Mouse (Mus musculus) large intestine, adult 2 months (tissue): ENCODE results near the gene Tmem151a. TPM values are rescaled to one million over a fixed set of nuclear protein-coding genes. Genes with fewer than 3 reads are reported as not detected.

Source experiments
- polyA plus RNA-seq: library from polyadenylated mRNA; depleted of rRNA; stranded (reverse); fragments of >200 nt; gene quantifications from 2 replicates; pipeline ENCODE4 v1.2.3, GENCODE M21; 2012; rRNA removed

Tmem151a gene
- polyA plus RNA-seq, 1 experiment = 2.0 TPM

Other genes starting within 250 kb of the Tmem151a start
- gene Ccs, start 246.2 kb downstream of the Tmem151a start, polyA plus RNA-seq = 42.6 and 46.5 TPM in 2 replicates
- 0.09 and 0.19 TPM in 2 replicates for gene Ccdc87, start 246.2 kb downstream of the Tmem151a start, polyA plus RNA-seq
- gene Ctsf, start 230.4 kb downstream of the Tmem151a start, polyA plus RNA-seq = 12.1 and 13.7 TPM in 2 replicates
- gene Actn3, start 207.6 kb downstream of the Tmem151a start, polyA plus RNA-seq = 0.40 and 0.66 TPM in 2 replicates
- 14.8 and 20.9 TPM in 2 replicates for gene Zdhhc24, start 206.9 kb downstream of the Tmem151a start, polyA plus RNA-seq
- 1.3 and 1.5 TPM in 2 replicates for gene Bbs1, start 178.9 kb downstream of the Tmem151a start, polyA plus RNA-seq
- gene Dpp3, start 157.2 kb downstream of the Tmem151a start, polyA plus RNA-seq = 126 and 154 TPM in 2 replicates
- 1.1 and 1.5 TPM in 2 replicates for gene Peli3, start 142.4 kb downstream of the Tmem151a start, polyA plus RNA-seq
- gene Mrpl11, start 123.4 kb downstream of the Tmem151a start, polyA plus RNA-seq = 32.3 and 36.2 TPM in 2 replicates
- 1.4 and 1.6 TPM in 2 replicates for gene Npas4, start 95.2 kb downstream of the Tmem151a start, polyA plus RNA-seq
- gene Slc29a2, start 61.7 kb downstream of the Tmem151a start, polyA plus RNA-seq = 3.6 and 6.8 TPM in 2 replicates
- 13.6 and 14.7 TPM in 2 replicates for gene B4gat1, start 46.7 kb downstream of the Tmem151a start, polyA plus RNA-seq
- 0.64 and 0.67 TPM in 2 replicates for gene AC124502.3, start 46.6 kb downstream of the Tmem151a start, polyA plus RNA-seq
- gene Brms1, start 44.2 kb downstream of the Tmem151a start, polyA plus RNA-seq = 44.3 and 46.3 TPM in 2 replicates
- 3.2 and 7.0 TPM in 2 replicates for gene Rin1, start 35.0 kb downstream of the Tmem151a start, polyA plus RNA-seq
- gene Cd248, start 17.5 kb downstream of the Tmem151a start, polyA plus RNA-seq = 4.1 and 5.4 TPM in 2 replicates
- 224 and 270 TPM in 2 replicates for gene Yif1a, start 3.0 kb upstream of the Tmem151a start, polyA plus RNA-seq
- 1.3 and 1.5 TPM in 2 replicates for gene Cnih2, start 13.0 kb upstream of the Tmem151a start, polyA plus RNA-seq
- 181 and 205 TPM in 2 replicates for gene Rab1b, start 21.5 kb upstream of the Tmem151a start, polyA plus RNA-seq
- gene Klc2, start 33.0 kb upstream of the Tmem151a start, polyA plus RNA-seq = 13.6 and 17.0 TPM in 2 replicates
- gene Pacs1, start 187.6 kb upstream of the Tmem151a start, polyA plus RNA-seq = 6.7 and 7.3 TPM in 2 replicates
- 71.5 and 85.8 TPM in 2 replicates for gene Sf3b2, start 209.9 kb upstream of the Tmem151a start, polyA plus RNA-seq
- 0.05 and 0.16 TPM in 2 replicates for gene Gal3st3, start 212.8 kb upstream of the Tmem151a start, polyA plus RNA-seq